Mouse (Mus musculus) C2C12 (cell line): Measurements from ENCODE around the gene Neurl4.

Experiments used
- CEBPB ChIP-seq: IDR thresholded peaks from one replicate; pipeline ENCODE4 v1.6.1; 2011; ENCODE audit warnings: low read depth, mild to moderate bottlenecking, control low read depth, moderate library complexity
- CTCF ChIP-seq: IDR thresholded peaks from one replicate; pipeline ENCODE4 v1.5.1; 2011; ENCODE audit not compliant: control insufficient read depth, insufficient read depth, insufficient read length
- FOSL1 ChIP-seq: IDR thresholded peaks from one replicate; pipeline ENCODE4 v1.8.0; 2011; ENCODE audit warnings: mild to moderate bottlenecking, low read length; ENCODE audit not compliant: poor library complexity, insufficient read depth, severe bottlenecking
- MAX ChIP-seq: IDR thresholded peaks from one replicate; pipeline ENCODE4 v1.6.1; 2011; ENCODE audit warnings: mild to moderate bottlenecking, control low read depth

DNA sequence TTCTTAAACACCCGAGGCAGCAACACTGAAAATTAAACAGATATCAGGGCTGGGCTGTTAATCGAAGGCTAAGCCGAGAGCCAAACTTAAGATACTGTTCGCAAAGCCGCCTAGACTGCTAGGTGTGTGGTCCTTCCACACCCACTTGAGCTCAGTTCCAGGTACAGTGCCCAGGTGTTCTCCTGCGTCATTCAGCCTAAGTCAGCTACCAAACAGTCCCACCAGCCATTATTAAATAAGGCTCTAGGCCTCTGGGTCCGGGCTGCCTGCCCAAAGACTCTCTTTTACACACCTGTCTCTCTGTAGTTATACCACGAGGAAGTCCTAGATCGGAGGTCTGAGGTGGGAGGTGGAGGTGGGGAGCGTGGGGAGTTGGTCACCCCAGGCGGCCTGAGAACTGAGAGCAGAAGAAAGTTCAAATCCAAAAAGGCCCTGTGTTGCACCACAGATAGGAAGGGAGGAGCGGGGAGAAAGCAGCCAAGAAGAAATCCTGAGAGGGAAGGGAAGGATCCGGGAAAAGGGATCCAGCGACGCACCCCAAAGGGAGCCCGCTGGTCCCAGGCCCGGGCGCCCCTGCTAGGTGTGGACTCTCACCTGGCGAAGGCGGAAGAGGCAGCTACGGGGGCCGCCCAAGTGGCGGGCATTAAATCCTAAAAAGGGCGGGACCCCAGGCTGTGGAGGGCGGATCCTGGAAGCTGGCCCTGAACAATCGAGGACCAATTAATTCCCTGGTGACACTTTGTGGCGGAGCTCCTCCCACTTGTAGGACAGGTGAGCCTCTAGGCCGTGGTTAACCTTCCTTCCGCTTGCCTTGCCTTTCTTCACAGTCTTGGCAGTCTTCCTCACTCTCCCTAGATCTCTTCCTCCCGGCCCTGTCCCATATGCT lies 42.5 kb upstream of the Neurl4 start, which contains the start of gene Tnk1:
- TF ChIP-seq CTCF (no peak), CEBPB (no peak), MAX (no peak), FOSL1 (no peak)
